Mouse (Mus musculus) thymus, adult 2 months (tissue): Measurements from ENCODE around the gene Thoc6.

Experiments used
- CTCF ChIP-seq: fragments of 200-500 bp; IDR thresholded peaks from 2 replicates; pipeline ENCODE4 v1.5.1; 2012; ENCODE audit warnings: mild to moderate bottlenecking, control low read depth, low read length, moderate library complexity, borderline replicate concordance; ENCODE audit not compliant: control insufficient read depth, poor library complexity, insufficient read depth; ENCODE audit errors: extremely low read depth
- POLR2A ChIP-seq: fragments of 200-500 bp; IDR thresholded peaks from 2 replicates; pipeline ENCODE4 v1.6.1; 2012; ENCODE audit warnings: mild to moderate bottlenecking, low read length, control low read depth, moderate library complexity; ENCODE audit not compliant: control insufficient read depth, poor library complexity, insufficient read depth; ENCODE audit errors: extremely low read depth

DNA sequence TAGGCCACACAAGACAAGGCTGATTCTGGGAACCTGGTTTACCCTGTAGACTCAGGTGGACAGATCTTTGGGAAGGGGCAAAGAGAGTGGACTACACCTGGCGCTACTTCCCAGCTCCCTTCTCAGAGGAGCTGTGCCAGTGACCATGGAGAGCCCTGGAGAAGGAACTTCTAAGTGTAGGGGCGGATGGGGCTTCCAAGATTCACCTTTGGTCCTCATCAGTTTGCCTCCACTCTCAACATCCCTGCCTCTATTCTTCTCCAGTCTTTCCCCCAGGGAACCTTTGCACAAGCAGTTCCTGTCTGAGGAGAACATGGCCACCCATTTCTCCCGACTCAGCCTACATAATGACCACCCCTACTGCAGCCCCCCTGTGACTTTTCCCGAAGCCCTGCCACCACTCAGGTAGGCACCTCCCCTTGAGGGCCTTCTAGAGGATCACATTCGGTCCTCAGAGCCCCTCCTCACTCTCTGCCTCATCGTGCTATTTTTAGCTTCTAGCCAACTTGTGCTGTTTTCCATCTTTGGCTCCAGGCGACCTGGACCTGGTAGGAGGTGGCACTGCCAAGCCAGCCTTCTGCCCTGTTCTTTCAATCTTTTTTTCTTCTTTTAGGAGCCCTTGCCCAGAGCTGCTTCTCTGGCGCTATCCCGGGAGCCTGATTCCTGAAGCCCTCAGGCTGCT lies 730 bp upstream of the Thoc6 start:
- TF ChIP-seq CTCF: no peak
- TF ChIP-seq POLR2A: no peak
